Mouse (Mus musculus): Measurements from ENCODE around the gene Uhrf2. TPM values are rescaled to one million over a fixed set of nuclear protein-coding genes. Genes with fewer than 3 reads are reported as not detected.

The Uhrf2 gene
- total RNA-seq, 1 experiment: 46.2 TPM

GRCm38 (mm10) chr19:30109122-30109521 is 78.8 kb downstream of the Uhrf2 start:
- H3K9me3 ChIP-seq (ENCODE audit: control insufficient read depth, insufficient read depth, low read depth, low read length): no peaks in the 10 kb centered on the region
- H3K36me3 ChIP-seq (ENCODE audit: control insufficient read depth, insufficient read depth, low read length, poor library complexity, severe bottlenecking): peaks cover 37% of the 10 kb centered on the region
- H3K4me1 ChIP-seq (ENCODE audit: control insufficient read depth in 2 of 2, insufficient read depth in 2 of 2, low read length in 2 of 2, poor library complexity in 1 of 2): peaks cover 0 to 2% of the 10 kb centered on the region in 2 experiments; a peak in 1 of 4 replicates
- no peak overlapping the region for H3K9ac ChIP-seq (ENCODE audit: insufficient read depth, low read depth, low read length, poor library complexity, severe bottlenecking)
- no peak for DNase-seq (ENCODE audit: low read depth, low spot score)
- no peak overlapping the region for H3K4me3 ChIP-seq (ENCODE audit: insufficient read depth in 1 of 2, low read depth in 1 of 2, low read length in 2 of 2, poor library complexity in 1 of 2, severe bottlenecking in 1 of 2)
- TF ChIP-seq ZNF384 (IDR thresholded peaks at IDR 0.05; ENCODE audit: low read depth, low read length): no peak
- no peak for TF ChIP-seq HCFC1 (IDR thresholded peaks at IDR 0.05; ENCODE audit: borderline replicate concordance, insufficient read depth, low read length)
- H3K27ac ChIP-seq (ENCODE audit: insufficient read depth, low read depth, low read length, poor library complexity, severe bottlenecking): no peak overlapping the region
- in situ Hi-C loops (cut with MboI; ENCODE audit: low sequenced_read_pairs in 2 of 2, unreplicated experiment in 2 of 2): no loop called here

- TF ChIP-seq HCFC1 (IDR thresholded peaks at IDR 0.05; ENCODE audit: borderline replicate concordance, insufficient read depth, low read length) (no peak), CHD2 (IDR thresholded peaks at IDR 0.05; ENCODE audit: low read depth, low read length) (no peak), MAFK (IDR thresholded peaks at IDR 0.05; ENCODE audit: insufficient read depth, low read depth, low read length) (no peak), ZNF384 (IDR thresholded peaks at IDR 0.05; ENCODE audit: low read depth, low read length) (no peak), ZC3H11A (IDR thresholded peaks at IDR 0.05; ENCODE audit: borderline replicate concordance, low read depth, low read length) (no peak)
- in situ Hi-C loops (cut with MboI; ENCODE audit: low sequenced_read_pairs in 2 of 2, unreplicated experiment in 2 of 2): no loop called here
- Histone ChIP-seq H3K36me3 (ENCODE audit: control insufficient read depth, insufficient read depth, low read length, poor library complexity, severe bottlenecking) (peaks cover 35% of the 10 kb centered on the region), H3K4me3 (ENCODE audit: insufficient read depth in 1 of 2, low read depth in 1 of 2, low read length in 2 of 2, poor library complexity in 1 of 2, severe bottlenecking in 1 of 2) (no peak overlapping the region), H3K9me3 (ENCODE audit: control insufficient read depth, insufficient read depth, low read depth, low read length) (no peaks in the 10 kb centered on the region), H3K9ac (ENCODE audit: insufficient read depth, low read depth, low read length, poor library complexity, severe bottlenecking) (no peak overlapping the region), H3K4me1 (ENCODE audit: control insufficient read depth in 2 of 2, insufficient read depth in 2 of 2, low read length in 2 of 2, poor library complexity in 1 of 2) (peaks cover 0 to 5% of the 10 kb centered on the region in 2 experiments; a peak in 1 of 4 replicates), H3K27ac (ENCODE audit: insufficient read depth, low read depth, low read length, poor library complexity, severe bottlenecking) (no peak overlapping the region)
- DNase-seq (ENCODE audit: low read depth, low spot score): no peak
These were observed 81.1 kb downstream of the Uhrf2 start for GRCm38 (mm10) chr19:30111421-30111820.

- Histone ChIP-seq H3K36me3 (ENCODE audit: control insufficient read depth, insufficient read depth, low read length, poor library complexity, severe bottlenecking) (peaks cover 39% of the 10 kb centered on the region), H3K4me1 (ENCODE audit: control insufficient read depth in 2 of 2, insufficient read depth in 2 of 2, low read length in 2 of 2, poor library complexity in 1 of 2) (peaks cover 0 to 5% of the 10 kb centered on the region in 2 experiments; a peak in 1 of 4 replicates), H3K9ac (ENCODE audit: insufficient read depth, low read depth, low read length, poor library complexity, severe bottlenecking) (no peak overlapping the region), H3K27ac (ENCODE audit: insufficient read depth, low read depth, low read length, poor library complexity, severe bottlenecking) (no peak overlapping the region), H3K9me3 (ENCODE audit: control insufficient read depth, insufficient read depth, low read depth, low read length) (no peaks in the 10 kb centered on the region), H3K4me3 (ENCODE audit: insufficient read depth in 1 of 2, low read depth in 1 of 2, low read length in 2 of 2, poor library complexity in 1 of 2, severe bottlenecking in 1 of 2) (no peak overlapping the region)
- in situ Hi-C loops (cut with MboI; ENCODE audit: low sequenced_read_pairs in 2 of 2, unreplicated experiment in 2 of 2): no loop called here
- no peak for TF ChIP-seq CHD2 (IDR thresholded peaks at IDR 0.05; ENCODE audit: low read depth, low read length)
- no peak for TF ChIP-seq HCFC1 (IDR thresholded peaks at IDR 0.05; ENCODE audit: borderline replicate concordance, insufficient read depth, low read length)
- TF ChIP-seq MAFK (IDR thresholded peaks at IDR 0.05; ENCODE audit: insufficient read depth, low read depth, low read length): no peak
- no peak for TF ChIP-seq ZC3H11A (IDR thresholded peaks at IDR 0.05; ENCODE audit: borderline replicate concordance, low read depth, low read length)
- no peak for TF ChIP-seq ZNF384 (IDR thresholded peaks at IDR 0.05; ENCODE audit: low read depth, low read length)
- DNase-seq (ENCODE audit: low read depth, low spot score): no peak
These were observed 82.8 kb downstream of the Uhrf2 start for GRCm38 (mm10) chr19:30112961-30113688.

GRCm38 (mm10) chr19:30114919-30115441 is 84.7 kb downstream of the Uhrf2 start:
- peaks cover 0 to 5% of the 10 kb centered on the region in 2 experiments; a peak in 1 of 4 replicates for H3K4me1 ChIP-seq (ENCODE audit: control insufficient read depth in 2 of 2, insufficient read depth in 2 of 2, low read length in 2 of 2, poor library complexity in 1 of 2)
- no peak overlapping the region for H3K4me3 ChIP-seq (ENCODE audit: insufficient read depth in 1 of 2, low read depth in 1 of 2, low read length in 2 of 2, poor library complexity in 1 of 2, severe bottlenecking in 1 of 2)
- H3K9me3 ChIP-seq (ENCODE audit: control insufficient read depth, insufficient read depth, low read depth, low read length): no peaks in the 10 kb centered on the region
- no peak overlapping the region for H3K27ac ChIP-seq (ENCODE audit: insufficient read depth, low read depth, low read length, poor library complexity, severe bottlenecking)
- no peak for DNase-seq (ENCODE audit: low read depth, low spot score)
- no peak overlapping the region for H3K9ac ChIP-seq (ENCODE audit: insufficient read depth, low read depth, low read length, poor library complexity, severe bottlenecking)
- peaks cover 48% of the 10 kb centered on the region for H3K36me3 ChIP-seq (ENCODE audit: control insufficient read depth, insufficient read depth, low read length, poor library complexity, severe bottlenecking)
- no peak for TF ChIP-seq CHD2 (IDR thresholded peaks at IDR 0.05; ENCODE audit: low read depth, low read length)
- TF ChIP-seq ZNF384 (IDR thresholded peaks at IDR 0.05; ENCODE audit: low read depth, low read length): no peak
- no peak for TF ChIP-seq HCFC1 (IDR thresholded peaks at IDR 0.05; ENCODE audit: borderline replicate concordance, insufficient read depth, low read length)
- TF ChIP-seq ZC3H11A (IDR thresholded peaks at IDR 0.05; ENCODE audit: borderline replicate concordance, low read depth, low read length): no peak
- TF ChIP-seq MAFK (IDR thresholded peaks at IDR 0.05; ENCODE audit: insufficient read depth, low read depth, low read length): no peak
- in situ Hi-C loops (cut with MboI; ENCODE audit: low sequenced_read_pairs in 2 of 2, unreplicated experiment in 2 of 2): no loop called here
